Mouse (Mus musculus) ES-Bruce4 (cell line): Measurements from ENCODE around the gene Kif3a.

Experiments used
- CTCF ChIP-seq: IDR thresholded peaks from one replicate; pipeline ENCODE4 v1.8.1; 2011; ENCODE audit warnings: low read depth, low read length
- EP300 ChIP-seq: IDR thresholded peaks from 2 replicates; pipeline ENCODE4 v1.6.1; 2011; ENCODE audit warnings: low read depth, low read length; ENCODE audit not compliant: insufficient read depth

- TF ChIP-seq CTCF (no peak), EP300 (no peak)
Observed at GRCm38 (mm10) chr11:53539002-53539491, 28.1 kb upstream of the Kif3a start.
